Mouse (Mus musculus): ENCODE results near the gene Rptor. TPM values are rescaled to one million over a fixed set of nuclear protein-coding genes. Genes with fewer than 3 reads are reported as not detected.
A peak's percentile ranks its signal among the peaks of the same experiment; 100 is the strongest.

Gene Rptor
- total RNA-seq, 2 experiments from 2014 or later: 57.5 to 62.0 TPM

- intact Hi-C loops (cut with DNase I): loop anchor here (10.0 kb wide), 1 partner anchor 202 kb away; no protein-coding TSS in a partner anchor
- no peak for DNase-seq (ENCODE audit: low spot score in 2 of 2)
Observed at GRCm38 (mm10) chr11:119866837-119867236, 264.1 kb downstream of the Rptor start.

GRCm38 (mm10) chr11:119868138-119868537 lies 265.4 kb downstream of the Rptor start:
- no peak for DNase-seq (ENCODE audit: low spot score in 2 of 2)
- intact Hi-C loops (cut with DNase I): loop anchor here (10.0 kb wide), 1 partner anchor 203 kb away; no protein-coding TSS in a partner anchor

GRCm38 (mm10) chr11:119868556-119868955 lies 265.9 kb downstream of the Rptor start:
- intact Hi-C loops (cut with DNase I): loop anchor here (10.0 kb wide), 1 partner anchor 204 kb away; no protein-coding TSS in a partner anchor
- peak in 1 of 2 experiments; percentile 38 for DNase-seq (ENCODE audit: low spot score in 2 of 2)

- no peak for DNase-seq (ENCODE audit: low spot score in 2 of 2)
- intact Hi-C loops (cut with DNase I): no loop called here
Observed at GRCm38 (mm10) chr11:119871141-119871540, 268.4 kb downstream of the Rptor start.

- intact Hi-C loops (cut with DNase I): no loop called here
- no peak for DNase-seq (ENCODE audit: low spot score in 2 of 2)
Observed at GRCm38 (mm10) chr11:119873643-119874042, 270.9 kb downstream of the Rptor start.

GRCm38 (mm10) chr11:119874841-119875240 lies 272.1 kb downstream of the Rptor start:
- intact Hi-C loops (cut with DNase I): no loop called here
- DNase-seq (ENCODE audit: low spot score in 2 of 2): no peak

- DNase-seq (ENCODE audit: low spot score in 2 of 2): no peak
- intact Hi-C loops (cut with DNase I): no loop called here
Observed at GRCm38 (mm10) chr11:119875685-119876084, 273.0 kb downstream of the Rptor start.

GRCm38 (mm10) chr11:119877124-119877523 lies 274.4 kb downstream of the Rptor start:
- intact Hi-C loops (cut with DNase I): no loop called here
- no peak for DNase-seq (ENCODE audit: low spot score in 2 of 2)

GRCm38 (mm10) chr11:119879573-119879972 lies 276.9 kb downstream of the Rptor start:
- intact Hi-C loops (cut with DNase I): no loop called here
- no peak for DNase-seq (ENCODE audit: low spot score in 2 of 2)

GRCm38 (mm10) chr11:119883646-119884045 lies 280.9 kb downstream of the Rptor start:
- intact Hi-C loops (cut with DNase I): no loop called here
- DNase-seq (ENCODE audit: low spot score in 2 of 2): no peak

- intact Hi-C loops (cut with DNase I): no loop called here
- no peak for DNase-seq (ENCODE audit: low spot score in 2 of 2)
Observed at GRCm38 (mm10) chr11:119889966-119890365, 287.3 kb downstream of the Rptor start.

- intact Hi-C loops (cut with DNase I): no loop called here
- no peak for DNase-seq (ENCODE audit: low spot score in 2 of 2)
Observed at GRCm38 (mm10) chr11:119891601-119892215, 289.0 kb downstream of the Rptor start.

GRCm38 (mm10) chr11:119893667-119894236 lies 291.0 kb downstream of the Rptor start:
- DNase-seq (ENCODE audit: low spot score in 2 of 2): no peak
- intact Hi-C loops (cut with DNase I): no loop called here

GRCm38 (mm10) chr11:119894634-119895033 lies 291.9 kb downstream of the Rptor start:
- no peak for DNase-seq (ENCODE audit: low spot score in 2 of 2)
- intact Hi-C loops (cut with DNase I): no loop called here

- DNase-seq (ENCODE audit: low spot score in 2 of 2): no peak
- intact Hi-C loops (cut with DNase I): no loop called here
Observed at GRCm38 (mm10) chr11:119897041-119897440, 294.3 kb downstream of the Rptor start.

- no peak for DNase-seq (ENCODE audit: low spot score in 2 of 2)
- intact Hi-C loops (cut with DNase I): no loop called here
Observed at GRCm38 (mm10) chr11:119898976-119899375, 296.3 kb downstream of the Rptor start.

- no peak for DNase-seq (ENCODE audit: low spot score in 2 of 2)
- intact Hi-C loops (cut with DNase I): loop anchor here (10.0 kb wide), 1 partner anchor 596 kb away; the partner anchor contains the start of genes Card14 and Eif4a3
Observed at GRCm38 (mm10) chr11:119901174-119901573, 298.5 kb downstream of the Rptor start.

- intact Hi-C loops (cut with DNase I): loop anchor here (10.0 kb wide), 1 partner anchor 598 kb away; the partner anchor contains the start of genes Card14 and Eif4a3
Observed at GRCm38 (mm10) chr11:119902891-119903290, 300.2 kb downstream of the Rptor start.

GRCm38 (mm10) chr11:119904621-119905286 lies 302.0 kb downstream of the Rptor start:
- intact Hi-C loops (cut with DNase I): loop anchor here (1.0 to 10.0 kb wide), 3 partner anchors 387 to 600 kb away; partner anchors contain the start of genes Card14 and Eif4a3
- DNase-seq (ENCODE audit: low spot score in 2 of 2): peak; percentile 79 to 86

More at GRCm38 (mm10) chr11:119902891-119903290, 300.2 kb downstream of the Rptor start:
- no peak for DNase-seq (ENCODE audit: low spot score in 2 of 2)

GRCm38 (mm10) chr11:119905794-119906193 lies 303.1 kb downstream of the Rptor start:
- intact Hi-C loops (cut with DNase I): loop anchor here (1.0 to 10.0 kb wide), 4 partner anchors 109 to 601 kb away; partner anchors contain the start of genes Card14 and Eif4a3
- DNase-seq (ENCODE audit: low spot score in 2 of 2): peak in 1 of 2 experiments; percentile 60

Data from left cerebral cortex, postnatal 25 days (tissue).